Mouse (Mus musculus) activated CD4-positive, CD25-positive, alpha-beta regulatory T cell (primary cell): ENCODE results near the gene Trim29. TPM values are rescaled to one million over a fixed set of nuclear protein-coding genes. Genes with fewer than 3 reads are reported as not detected.

Source experiments
- polyA plus RNA-seq, 2 experiments: library from polyadenylated mRNA; unstranded; fragments of 100-300 nt; shearing (Covaris generic); gene quantifications; one replicate each; pipeline ENCODE4 v1.2.1; 2017

Gene Trim29
- polyA plus RNA-seq: under 1 TPM in 1 of 2 experiments, not detected in 1; 0.34 TPM

GRCm38 (mm10) chr9:43310538-43310937 is at the start of gene Trim29:
Gene Trim29, plus strand, starts transcription at chr9:43310848.

Other genes starting within 250 kb of the Trim29 start
- gene Arhgef12, start 203.6 kb upstream of the Trim29 start, polyA plus RNA-seq: 10 to 100 TPM in 1 of 2 experiments, 1 to 10 TPM in 1; 6.4 to 17.0 TPM
- gene Tmem136, start 194.3 kb upstream of the Trim29 start, polyA plus RNA-seq: 1 to 10 TPM in 1 of 2 experiments, under 1 TPM in 1; 0.76 to 2.5 TPM
- gene Pou2f3, start 100.5 kb upstream of the Trim29 start, polyA plus RNA-seq: under 1 TPM in 1 of 2 experiments, not detected in 1; 0.06 TPM
- gene Oaf, start 70.9 kb upstream of the Trim29 start, polyA plus RNA-seq: 1 to 10 TPM in 1 of 2 experiments, under 1 TPM in 1; 1.00 to 1.1 TPM